ENCODE assay signal across 9 mouse cellular contexts in the genomic region with DNA sequence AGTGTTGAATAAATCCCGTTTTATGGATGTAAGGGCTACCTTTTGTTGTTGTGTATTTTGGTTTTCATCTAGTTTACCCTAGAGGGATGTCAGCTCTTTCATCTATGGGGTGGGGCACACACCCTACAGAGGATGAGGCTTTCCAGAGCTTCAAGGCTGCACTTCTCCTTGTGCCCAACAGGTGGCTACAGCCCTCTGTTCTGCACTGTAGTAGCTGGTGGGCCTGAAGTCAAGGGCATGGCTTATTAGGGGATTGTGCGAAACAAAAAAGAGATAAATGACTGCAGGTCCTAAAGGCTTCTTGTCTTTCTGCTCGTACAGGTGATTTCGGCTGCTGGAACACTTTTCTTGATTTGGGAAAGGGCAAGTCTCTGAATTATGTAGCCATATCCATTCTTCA. TPM values are rescaled to one million over a fixed set of nuclear protein-coding genes. Genes with fewer than 3 reads are reported as not detected.
DNase-seq lines count a peak whose midpoint lies in the region; ATAC-seq and TF ChIP-seq lines count a peak whose summit lies in the region.
"Had no signal": no experiment of that assay in that cellular context is flagged by ENCODE, and none has a peak within 500 bp of the region (broad histone marks: within the 10 kb centered on the region; RNA-seq: fewer than 3 reads in every experiment).

No protein-coding gene starts in this region.

- DNase-seq in embryonic facial prominence, embryonic 11.5 days (ENCODE audit: low spot score), result peak; percentile 37
- DNase-seq in embryonic facial prominence, embryonic 10.5 days (ENCODE audit: low spot score), result no peak
- peak; percentile 41 for DNase-seq in lung, embryonic 14.5 days
- no peak for DNase-seq in lung, postnatal 4 days
- DNase-seq in brain, embryonic 14.5 days (ENCODE audit: low read depth), result peak; percentile 5
- peak; percentile 37 for DNase-seq in retina, postnatal 1 day
- no peak for DNase-seq in frontal cortex, postnatal 25 days (ENCODE audit: low spot score in 2 of 2)
- no peak for DNase-seq in urinary bladder, postnatal 10 days (ENCODE audit: low spot score)

- no peak overlapping the region for H3K27ac ChIP-seq in embryonic facial prominence, embryonic 11.5 days (replicated peaks; ENCODE audit: low read depth, low read length)
- no peak overlapping the region for H3K27ac ChIP-seq in embryonic facial prominence, embryonic 10.5 days (replicated peaks)
- no peak overlapping the region for H3K27ac ChIP-seq in lung, embryonic 14.5 days (ENCODE audit: low read depth)

- no peaks in the 10 kb centered on the region for H3K36me3 ChIP-seq in embryonic facial prominence, embryonic 11.5 days (replicated peaks; ENCODE audit: control insufficient read depth, insufficient read depth, low read depth, low read length)
- no peaks in the 10 kb centered on the region for H3K36me3 ChIP-seq in embryonic facial prominence, embryonic 10.5 days (replicated peaks)
- no peaks in the 10 kb centered on the region for H3K36me3 ChIP-seq in lung, embryonic 14.5 days (ENCODE audit: insufficient read depth)

- ATAC-seq in embryonic facial prominence, embryonic 11.5 days (replicated peaks; ENCODE audit: insufficient number of reproducible peaks, low FRiP score, low TSS enrichment, low read depth), result no peak
- no peak for ATAC-seq in lung, embryonic 14.5 days (ENCODE audit: insufficient read depth)

- no peak overlapping the region for H3K4me2 ChIP-seq in embryonic facial prominence, embryonic 11.5 days (ENCODE audit: low read depth, low read length)
- H3K4me2 ChIP-seq in lung, embryonic 14.5 days, result no peak overlapping the region
- H3K4me2 ChIP-seq: heart, embryonic 11.5 days had no signal

- peak; percentile 73 for TF ChIP-seq CTCF in lung, embryonic 14.5 days (IDR thresholded peaks at IDR 0.05; ENCODE audit: low read depth)
- peak; percentile 69; the same call in 1 of the 2 replicates for TF ChIP-seq CTCF in brain, embryonic 14.5 days (IDR thresholded peaks at IDR 0.05; ENCODE audit: borderline replicate concordance, extremely low read depth, insufficient read depth, insufficient read length)

- no peaks in the 10 kb centered on the region for H3K9me3 ChIP-seq in embryonic facial prominence, embryonic 11.5 days (replicated peaks; ENCODE audit: control insufficient read depth, low read length)
- no peaks in the 10 kb centered on the region for H3K9me3 ChIP-seq in embryonic facial prominence, embryonic 10.5 days
- H3K9me3 ChIP-seq in lung, embryonic 14.5 days (ENCODE audit: low read depth, low read length), result no peaks in the 10 kb centered on the region

- no peak overlapping the region for H3K4me3 ChIP-seq in embryonic facial prominence, embryonic 11.5 days (ENCODE audit: low read depth, low read length)
- H3K4me3 ChIP-seq in embryonic facial prominence, embryonic 10.5 days, result no peak overlapping the region
- no peak overlapping the region for H3K4me3 ChIP-seq in lung, embryonic 14.5 days (ENCODE audit: low read depth, low read length)

- WGBS in embryonic facial prominence, embryonic 11.5 days, result 81% methylated on average over 4 of the region's 4 CpGs
- WGBS in embryonic facial prominence, embryonic 10.5 days, result 69% methylated on average over 4 of the region's 4 CpGs
- WGBS in lung, embryonic 14.5 days, result 73% methylated on average over 4 of the region's 4 CpGs

- H3K4me1 ChIP-seq in embryonic facial prominence, embryonic 11.5 days (ENCODE audit: control insufficient read depth, insufficient read depth, low read length), result no peaks in the 10 kb centered on the region
- H3K4me1 ChIP-seq in embryonic facial prominence, embryonic 10.5 days, result no peaks in the 10 kb centered on the region
- H3K4me1 ChIP-seq in lung, embryonic 14.5 days (ENCODE audit: insufficient read depth), result no peaks in the 10 kb centered on the region

- TF ChIP-seq POLR2A in brain, embryonic 14.5 days (IDR thresholded peaks at IDR 0.05; ENCODE audit: borderline replicate concordance, extremely low read depth, insufficient read depth, insufficient read length, poor library complexity, severe bottlenecking), result no peak

- no peaks in the 10 kb centered on the region for H3K27me3 ChIP-seq in embryonic facial prominence, embryonic 11.5 days (ENCODE audit: control insufficient read depth, insufficient read depth, low read length)
- no peaks in the 10 kb centered on the region for H3K27me3 ChIP-seq in embryonic facial prominence, embryonic 10.5 days (replicated peaks; ENCODE audit: low read depth, poor library complexity, severe bottlenecking)
- no peaks in the 10 kb centered on the region for H3K27me3 ChIP-seq in lung, embryonic 14.5 days (ENCODE audit: insufficient read depth, low read length)

- H3K9ac ChIP-seq in embryonic facial prominence, embryonic 11.5 days (replicated peaks; ENCODE audit: low read length), result no peak overlapping the region
- no peak overlapping the region for H3K9ac ChIP-seq in lung, embryonic 14.5 days

RNA-seq across cellular contexts. Expression of gene Plb1, which starts 27.9 kb away (rescaled TPM):
- polyA plus RNA-seq in embryonic facial prominence, embryonic 11.5 days (2014; fragmentation: Nextera tagmentation; extraction: Ambion mirVana), result not detected in 2 replicates
- polyA plus RNA-seq in embryonic facial prominence, embryonic 10.5 days (2016; fragmentation: Nextera tagmentation; extraction: Ambion mirVana), result 0.06 TPM in 1 of 2 replicates, not detected in the other
- 10.9 and 11.4 TPM in 2 replicates for polyA plus RNA-seq in lung, embryonic 14.5 days (2014; fragmentation: Nextera tagmentation; extraction: Ambion mirVana)
- polyA plus RNA-seq in brain, embryonic 14.5 days (2012; rRNA removed), result 0.10 and 0.34 TPM in 2 replicates

Comparison
In these comparisons a context has a peak if more than half of its experiments do, and no peak if none do; other contexts are left out.
1. DNase-seq: peak in embryonic facial prominence, embryonic 11.5 days (single experiment), lung, embryonic 14.5 days (single experiment), brain, embryonic 14.5 days (single experiment) and retina, postnatal 1 day (single experiment); none in embryonic facial prominence, embryonic 10.5 days (single experiment), lung, postnatal 4 days (0 of 2), frontal cortex, postnatal 25 days (0 of 2) and urinary bladder, postnatal 10 days (single experiment).